Mouse (Mus musculus): ENCODE measurements around the gene Xrcc3.
A peak's percentile ranks its signal among the peaks of the same experiment; 100 is the strongest.

The Xrcc3 gene

GRCm38 (mm10) chr12:111770651-111771050 lies 43.0 kb downstream of the Xrcc3 start:
- no peak for DNase-seq

DNA sequence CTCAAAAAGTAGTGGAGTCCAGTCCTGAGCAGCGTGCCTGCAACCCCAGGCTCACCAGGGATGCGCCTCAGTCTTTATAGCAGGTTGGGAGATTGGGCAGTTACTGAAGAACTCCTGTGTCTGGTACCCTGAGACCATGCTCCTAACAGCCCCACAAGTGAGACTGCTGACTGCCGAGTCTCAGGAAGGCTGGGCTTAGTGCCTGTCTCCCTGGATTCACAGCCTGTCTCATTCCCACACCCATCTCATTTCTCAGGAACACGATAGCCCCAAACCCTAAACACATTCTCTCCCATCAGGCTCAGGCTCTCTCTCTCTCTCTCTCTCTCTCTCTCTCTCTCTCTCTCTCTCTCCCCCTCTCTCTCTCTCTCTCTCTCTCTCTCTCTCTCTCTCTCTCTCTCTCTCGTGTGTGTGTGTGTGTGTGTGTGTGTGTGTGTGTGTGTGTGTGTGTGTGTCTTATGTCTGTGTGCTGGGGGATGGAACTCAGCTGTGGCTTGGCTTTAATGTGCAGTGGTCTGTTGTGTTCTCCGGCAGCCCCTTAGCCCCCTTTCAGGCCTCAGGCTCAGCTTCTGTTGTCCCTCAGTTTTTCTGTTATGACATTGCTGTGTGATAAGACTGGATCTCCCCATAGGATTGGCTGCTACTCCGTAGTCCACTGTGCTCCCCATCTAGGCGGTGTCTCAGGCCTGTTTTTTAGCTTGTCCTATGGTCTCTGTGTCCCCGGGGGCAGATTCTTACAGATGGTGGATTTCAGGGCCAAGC lies 43.7 kb downstream of the Xrcc3 start:
- DNase-seq = no peak

DNA sequence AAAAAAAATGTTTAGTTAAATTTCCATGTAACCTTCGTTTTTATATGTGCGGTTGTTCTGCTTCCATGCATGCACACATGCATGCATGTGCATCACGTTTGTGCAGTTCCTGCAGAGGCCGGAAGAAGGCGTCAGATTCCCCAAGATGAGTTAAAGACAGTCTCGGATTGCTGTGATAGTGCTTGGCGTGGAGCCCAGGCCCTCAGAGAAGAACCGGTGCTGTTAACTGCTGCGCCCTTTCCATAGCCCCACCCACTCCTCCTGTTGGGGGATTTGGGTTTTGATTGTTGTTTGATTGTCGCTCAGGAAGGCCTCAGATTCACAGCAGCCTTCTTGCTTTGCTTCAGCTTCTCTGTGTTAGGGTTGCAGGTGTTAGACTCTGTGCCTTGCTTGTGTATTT lies 44.4 kb downstream of the Xrcc3 start:
- no peak for DNase-seq

DNA sequence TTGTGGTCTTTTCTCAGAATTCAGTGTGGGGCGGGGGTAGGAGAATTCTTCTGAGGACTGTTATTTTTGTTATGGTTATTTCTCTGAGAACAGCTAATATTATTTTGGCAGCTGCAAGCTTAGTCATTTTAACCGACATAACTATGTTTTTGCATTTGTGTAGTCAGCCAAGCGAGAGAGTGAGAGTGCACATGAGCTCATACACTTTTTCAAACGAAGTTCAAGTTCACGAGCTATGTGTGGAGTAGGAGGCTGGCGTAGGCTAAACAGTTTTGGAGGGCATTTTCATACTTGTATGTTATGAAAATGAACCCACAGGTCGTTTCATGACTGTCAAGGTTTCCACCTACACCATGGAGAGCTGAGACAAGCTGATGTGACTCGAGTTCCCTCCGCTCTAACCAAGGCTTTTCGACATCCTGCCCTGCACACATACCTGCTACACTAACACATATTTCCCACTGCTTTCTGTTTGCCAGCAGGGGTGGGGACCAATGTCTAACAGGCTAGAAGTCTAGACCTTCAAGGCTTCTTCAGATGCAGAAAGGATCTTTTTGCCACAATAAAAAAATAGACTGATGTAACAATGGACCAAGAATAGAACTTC lies 45.2 kb downstream of the Xrcc3 start:
- DNase-seq = no peak

- no peak for DNase-seq
Observed at GRCm38 (mm10) chr12:111766313-111767236, 47.1 kb downstream of the Xrcc3 start.

- no peak for DNase-seq
Observed at GRCm38 (mm10) chr12:111762620-111763280, 50.9 kb downstream of the Xrcc3 start.

GRCm38 (mm10) chr12:111760306-111760908 lies 53.3 kb downstream of the Xrcc3 start:
- no peak for DNase-seq

DNA sequence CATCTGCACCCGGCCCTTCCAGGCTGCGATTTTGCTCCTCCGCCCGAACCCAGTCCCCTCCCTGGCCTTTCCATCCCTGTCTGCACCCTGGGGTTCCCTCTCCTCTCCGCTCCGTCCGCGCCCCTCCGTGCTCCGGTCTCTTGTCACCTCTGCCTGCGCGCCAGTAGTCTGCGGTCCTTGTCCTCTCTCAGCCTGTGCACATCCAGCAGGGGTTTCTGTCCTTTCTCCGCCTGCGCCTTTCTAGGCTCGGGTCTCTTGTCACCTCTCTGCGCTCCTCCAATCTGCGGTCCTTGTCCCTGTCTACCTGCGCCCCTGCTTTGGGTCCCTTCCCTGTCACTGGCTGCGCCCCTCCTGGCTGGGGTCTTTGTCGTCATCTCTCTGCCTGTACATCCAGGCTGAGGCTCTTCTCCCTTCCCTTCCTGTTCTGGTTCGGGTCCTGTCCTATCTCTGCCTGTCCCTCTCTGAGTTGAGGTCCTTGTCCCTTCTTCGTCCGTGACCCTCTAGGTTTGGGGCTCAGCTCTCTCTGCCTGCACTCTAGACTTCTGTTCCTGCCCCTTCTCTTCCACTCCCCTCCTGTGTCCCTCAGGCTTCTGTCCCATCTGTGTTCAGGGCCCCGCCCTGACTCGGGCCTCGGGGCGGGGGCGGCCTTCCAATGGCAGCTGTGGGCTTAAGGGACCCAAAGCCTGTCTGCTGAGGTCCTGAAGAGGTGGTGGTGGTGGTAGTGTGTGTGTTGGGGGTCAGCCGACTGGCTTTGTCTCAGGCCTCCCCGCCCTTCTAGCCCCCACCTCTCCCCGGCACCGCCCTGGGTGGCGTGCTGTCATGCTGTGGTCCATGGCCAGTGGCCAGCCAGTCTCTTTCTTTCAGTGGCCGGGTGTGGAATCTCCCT lies 54.3 kb downstream of the Xrcc3 start:
- peak in 1 of 2 experiments; percentile 13 for DNase-seq

- peak; percentile 58 to 84 for DNase-seq
Observed at GRCm38 (mm10) chr12:111758381-111759175, 55.1 kb downstream of the Xrcc3 start, which contains the start of gene Klc1. Gene Klc1 (plus strand): TSS chr12:111758849.

DNA sequence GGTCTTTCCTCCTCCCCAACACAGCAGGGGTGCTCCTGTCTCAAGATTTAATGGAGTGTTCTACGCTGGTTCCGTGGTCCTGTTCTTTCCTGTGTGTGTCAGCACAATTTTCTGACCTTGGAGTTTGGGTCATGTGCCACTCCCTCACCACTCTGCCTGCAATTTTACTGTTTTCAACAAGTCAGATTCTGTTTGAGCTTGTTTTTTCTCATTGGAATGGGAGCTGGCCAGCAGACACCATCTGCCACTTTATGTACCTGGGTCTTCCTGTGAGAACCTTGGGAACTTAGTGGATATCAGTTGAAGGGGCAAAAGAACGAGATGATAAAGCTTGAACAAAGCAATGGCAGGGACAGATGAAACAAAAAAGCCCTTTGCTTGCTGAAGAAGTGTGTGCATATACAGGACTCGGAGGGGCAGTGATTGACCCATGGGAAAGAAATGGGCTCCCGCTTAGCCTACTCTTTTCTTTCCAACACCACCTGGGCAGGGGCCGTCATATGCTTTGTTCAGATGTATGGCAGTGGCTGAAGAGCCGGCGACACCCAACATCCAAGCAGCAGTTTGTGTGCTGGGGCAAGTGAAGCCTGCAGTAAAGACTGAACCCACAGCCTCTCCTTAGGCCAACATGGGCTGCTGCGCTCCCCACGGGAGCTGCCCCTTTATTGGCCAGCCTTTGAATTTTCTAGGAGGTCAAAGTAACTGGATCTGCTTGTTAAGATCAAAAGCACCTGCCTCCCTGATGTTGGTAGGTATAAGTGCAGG lies 55.9 kb downstream of the Xrcc3 start:
- no peak for DNase-seq

DNA sequence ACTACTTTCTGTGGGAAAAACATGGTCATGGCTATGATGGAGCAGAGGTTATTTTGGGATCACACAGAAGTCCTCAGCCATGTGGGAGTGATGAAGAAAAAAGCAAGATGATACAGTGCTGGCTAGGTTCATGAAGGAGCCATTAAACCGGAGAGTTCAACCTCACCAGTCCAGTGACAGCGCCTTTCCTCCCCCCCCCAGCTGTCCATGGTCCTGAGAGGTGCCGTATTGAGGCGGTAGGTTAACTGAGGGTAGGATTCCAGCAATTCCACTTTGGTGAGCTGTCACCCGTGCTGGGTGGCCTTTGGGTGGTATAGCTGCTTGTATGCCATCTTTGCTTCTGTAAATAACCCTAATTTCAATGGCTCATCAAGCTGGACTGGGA lies 57.0 kb downstream of the Xrcc3 start:
- no peak for DNase-seq

- no peak for DNase-seq
Observed at GRCm38 (mm10) chr12:111756082-111756697, 57.5 kb downstream of the Xrcc3 start.

- DNase-seq = no peak
Observed at GRCm38 (mm10) chr12:111755231-111755630, 58.4 kb downstream of the Xrcc3 start.

DNA sequence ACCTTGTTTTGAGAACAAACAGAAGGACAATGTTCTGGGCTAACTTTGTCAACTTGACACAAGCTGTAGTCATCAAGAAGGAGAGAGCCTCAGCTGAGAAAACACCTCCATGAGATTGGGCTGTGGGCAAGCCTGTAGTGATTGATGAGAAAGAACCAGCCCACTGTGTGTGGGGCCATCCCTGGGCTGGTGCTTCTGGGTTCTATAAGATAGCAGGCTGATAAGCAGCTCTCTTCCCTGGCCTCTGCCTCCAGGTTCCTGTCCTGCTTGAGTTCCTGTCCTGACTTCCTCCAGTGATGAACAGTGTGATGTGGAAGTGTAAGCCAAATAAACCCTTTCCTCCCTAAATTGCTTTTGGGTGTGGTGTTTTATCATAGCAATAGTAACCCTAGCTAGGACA lies 59.0 kb downstream of the Xrcc3 start:
- DNase-seq = no peak

GRCm38 (mm10) chr12:111753347-111753746 lies 60.3 kb downstream of the Xrcc3 start:
- no peak for DNase-seq
